Mouse (Mus musculus): Measurements from ENCODE around the gene Gpatch8.

DNA sequence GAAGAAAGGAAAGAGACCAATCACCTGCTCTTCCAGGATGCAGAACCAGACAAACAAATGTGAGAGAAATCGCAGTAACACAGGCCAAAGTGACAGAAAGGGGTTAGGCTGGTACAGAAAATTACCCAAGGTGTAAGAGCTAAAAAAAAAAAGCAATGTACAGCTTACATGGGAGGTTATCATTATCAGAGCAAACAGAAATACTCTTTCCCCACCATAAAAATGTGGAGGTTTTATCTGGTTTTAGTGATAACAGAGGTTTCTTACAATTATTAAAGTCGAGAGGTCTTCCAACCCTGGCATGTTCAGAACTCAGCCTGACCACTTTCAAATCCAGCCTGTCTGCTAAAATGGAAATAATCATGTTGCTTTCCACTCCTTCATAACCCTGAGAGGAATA, 68.3 kb downstream of the Gpatch8 start:
- TF ChIP-seq POLR2A (IDR thresholded peaks at IDR 0.05; ENCODE audit: control insufficient read depth, low read depth, low read length) (no peak), CTCF (IDR thresholded peaks at IDR 0.05; ENCODE audit: control insufficient read depth, insufficient read depth, insufficient replicate concordance, low read depth, low read length) (no peak)

Data from testis, adult 2 months (tissue).